Mouse (Mus musculus) heart, postnatal 10 days (tissue): Measurements from ENCODE around the gene Ryr1. TPM values are rescaled to one million over a fixed set of nuclear protein-coding genes. Genes with fewer than 3 reads are reported as not detected.
"Not testable (repeated sequence)": the region's sequence is repeated elsewhere in the genome, so short reads cannot be mapped to it uniquely, and the experiment has no call there.

Experiments used
- DNase-seq, 2 experiments: peaks; one replicate each; pipeline ENCODE4 v3.0.0; 2021
- intact Hi-C: fragments of 180-260 bp; cut with DNase I; formaldehyde crosslinking; loops from one replicate; pipeline ENCODE4 v1.15.1; 2025
- total RNA-seq, 2 experiments: library from RNA; stranded (reverse); gene quantifications; 2 replicates each; pipeline ENCODE4 v1.2.3; 2021

Gene Ryr1
- total RNA-seq, 2 experiments from 2014 or later: 0.07 TPM; not detected in 1

- intact Hi-C loops: no loop called here
- DNase-seq: no peak
Observed at GRCm38 (mm10) chr7:29148771-29149170, 23.8 kb upstream of the Ryr1 start.

GRCm38 (mm10) chr7:29146625-29147367 is 21.8 kb upstream of the Ryr1 start:
- intact Hi-C loops: no loop called here
- DNase-seq: no peak

- DNase-seq: no peak
- intact Hi-C loops: no loop called here
Observed at GRCm38 (mm10) chr7:29144006-29144405, 19.0 kb upstream of the Ryr1 start.

GRCm38 (mm10) chr7:29141416-29141815 is 16.4 kb upstream of the Ryr1 start:
- no peak for DNase-seq
- intact Hi-C loops: no loop called here

- intact Hi-C loops, DNase-seq: not testable (repeated sequence)
Observed at GRCm38 (mm10) chr7:29139237-29139636, 14.3 kb upstream of the Ryr1 start.

GRCm38 (mm10) chr7:29137429-29137828 is 12.4 kb upstream of the Ryr1 start:
- intact Hi-C loops: no loop called here
- DNase-seq: no peak

- intact Hi-C loops: no loop called here
- peak; percentile 34 to 35 for DNase-seq
Observed at GRCm38 (mm10) chr7:29134693-29135386, 9.9 kb upstream of the Ryr1 start, which contains the start of gene Rasgrp4. TSS of gene Rasgrp4 (plus strand) at chr7:29134851.

- intact Hi-C loops: no loop called here
- DNase-seq: no peak
Observed at GRCm38 (mm10) chr7:29134230-29134629, 9.3 kb upstream of the Ryr1 start.

GRCm38 (mm10) chr7:29128725-29129124 is 3.7 kb upstream of the Ryr1 start:
- intact Hi-C loops: loop anchor here (2.0 to 5.0 kb wide), 3 partner anchors 49 to 172 kb away; no protein-coding TSS in a partner anchor

GRCm38 (mm10) chr7:29126173-29126915 is 1.4 kb upstream of the Ryr1 start:
- peak; percentile 54 to 68 for DNase-seq
- intact Hi-C loops: loop anchor here (5.0 kb wide), 2 partner anchors 51 to 116 kb away; no protein-coding TSS in a partner anchor

More at GRCm38 (mm10) chr7:29128725-29129124, 3.7 kb upstream of the Ryr1 start:
- DNase-seq: peak in 1 of 2 experiments; percentile 29

GRCm38 (mm10) chr7:29123531-29124358 is 1.2 kb downstream of the Ryr1 start:
- no peak for DNase-seq
- intact Hi-C loops: no loop called here

GRCm38 (mm10) chr7:29122821-29123220 is 2.2 kb downstream of the Ryr1 start:
- intact Hi-C loops: no loop called here
- no peak for DNase-seq

- intact Hi-C loops: no loop called here
- no peak for DNase-seq
Observed at GRCm38 (mm10) chr7:29119526-29119925, 5.5 kb downstream of the Ryr1 start.

GRCm38 (mm10) chr7:29118142-29118851 is 6.7 kb downstream of the Ryr1 start:
- intact Hi-C loops: no loop called here
- DNase-seq: no peak

GRCm38 (mm10) chr7:29108992-29109955 is 15.7 kb downstream of the Ryr1 start:
- intact Hi-C loops: no loop called here
- DNase-seq: peak; percentile 52 to 57

GRCm38 (mm10) chr7:29101286-29102017 is 23.5 kb downstream of the Ryr1 start:
- DNase-seq: no peak
- intact Hi-C loops: no loop called here

- no peak for DNase-seq
- intact Hi-C loops: no loop called here
Observed at GRCm38 (mm10) chr7:29097131-29097530, 27.8 kb downstream of the Ryr1 start.

- intact Hi-C loops: loop anchor here (10.0 kb wide), 1 partner anchor 454 kb away; the partner anchor contains the start of gene Acp7
- DNase-seq: no peak
Observed at GRCm38 (mm10) chr7:29088817-29089216, 36.2 kb downstream of the Ryr1 start.
